Mouse (Mus musculus) ES-Bruce4 (cell line): ENCODE results near the gene Nfe2l3. TPM values are rescaled to one million over a fixed set of nuclear protein-coding genes. Genes with fewer than 3 reads are reported as not detected.
A peak's percentile ranks its signal among the peaks of the same experiment; 100 is the strongest.

Source experiments
- H3K27ac ChIP-seq: 2 replicates; pipeline ENCODE4 v1.5.1; 2012; ENCODE audit warnings: low read length, inconsistent platforms; ENCODE audit not compliant: insufficient read depth
- H3K27me3 ChIP-seq: 2 replicates; pipeline ENCODE4 v1.6.1; 2012; ENCODE audit warnings: mild to moderate bottlenecking, low read length, inconsistent platforms; ENCODE audit not compliant: control insufficient read depth, poor library complexity, insufficient read depth, severe bottlenecking
- H3K36me3 ChIP-seq: 2 replicates; pipeline ENCODE4 v1.6.1; 2012; ENCODE audit warnings: inconsistent platforms, mild to moderate bottlenecking, low read length, moderate library complexity; ENCODE audit not compliant: control insufficient read depth, poor library complexity, insufficient read depth, severe bottlenecking
- H3K4me1 ChIP-seq: one replicate; pipeline ENCODE4 v1.8.1; 2011; ENCODE audit warnings: low read length; ENCODE audit not compliant: control insufficient read depth, insufficient read depth
- H3K4me3 ChIP-seq: 2 replicates; pipeline ENCODE4 v1.5.1; 2011; ENCODE audit warnings: low read depth, mild to moderate bottlenecking, low read length
- H3K9ac ChIP-seq: 2 replicates; pipeline ENCODE4 v1.6.1; 2012; ENCODE audit warnings: low read depth, mild to moderate bottlenecking, inconsistent platforms; ENCODE audit not compliant: poor library complexity, severe bottlenecking
- H3K9me3 ChIP-seq: replicated peaks from 2 replicates; pipeline ENCODE4 v1.6.1; 2012; ENCODE audit warnings: mild to moderate bottlenecking, low read length, inconsistent platforms; ENCODE audit not compliant: control insufficient read depth, poor library complexity, insufficient read depth, severe bottlenecking
- CTCF ChIP-seq: IDR thresholded peaks from one replicate; pipeline ENCODE4 v1.8.1; 2011; ENCODE audit warnings: low read depth, low read length
- EP300 ChIP-seq: IDR thresholded peaks from 2 replicates; pipeline ENCODE4 v1.6.1; 2011; ENCODE audit warnings: low read depth, low read length; ENCODE audit not compliant: insufficient read depth
- POLR2A ChIP-seq: IDR thresholded peaks from one replicate; pipeline ENCODE4 v1.8.1; 2011; ENCODE audit warnings: low read length; ENCODE audit not compliant: insufficient read depth
- polyA plus RNA-seq: library from polyadenylated mRNA; stranded (reverse); fragments of >200 nt; gene quantifications from 2 replicates; pipeline ENCODE4 v1.2.4, GENCODE M21; 2011; ENCODE audit warnings: low read depth; ENCODE audit not compliant: missing spikeins, insufficient read depth, insufficient read length

Gene Nfe2l3
- polyA plus RNA-seq, 1 experiment = 5.4 TPM

DNA sequence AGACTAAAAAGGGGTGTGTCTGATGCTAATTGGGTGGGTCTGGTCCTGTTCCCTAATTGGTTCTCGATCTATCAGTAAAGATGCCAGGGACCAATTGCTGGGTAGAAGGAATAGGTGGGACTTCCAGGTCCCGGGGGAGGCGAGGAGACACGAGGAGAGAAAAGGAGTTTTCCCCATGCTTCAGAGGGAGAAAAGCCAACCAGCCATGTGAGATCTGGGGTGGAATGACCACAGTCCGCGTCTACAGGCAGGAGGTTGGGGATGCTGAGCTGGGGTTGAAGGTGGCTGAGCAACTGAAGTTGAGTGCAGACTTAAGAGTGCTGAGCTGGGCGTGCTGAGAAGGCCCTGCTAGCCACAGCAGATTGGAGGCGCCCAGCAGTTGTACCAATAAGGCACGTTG, 37.0 kb upstream of the Nfe2l3 start:
- Histone ChIP-seq H3K9ac (peak overlapping the region; percentile 30; the same call in 1 of the 2 replicates), H3K4me3 (peak overlapping the region; percentile 76), H3K4me1 (no peaks in the 10 kb centered on the region), H3K36me3 (no peaks in the 10 kb centered on the region), H3K9me3 (no peaks in the 10 kb centered on the region), H3K27ac (no peak overlapping the region), H3K27me3 (no peaks in the 10 kb centered on the region)
- TF ChIP-seq EP300 (no peak), CTCF (no peak), POLR2A (no peak)

GRCm38 (mm10) chr6:51399113-51399518, 33.4 kb upstream of the Nfe2l3 start:
- TF ChIP-seq POLR2A (no peak), EP300 (no peak), CTCF (no peak)
- Histone ChIP-seq H3K4me3 (0 out of 2 replicates have a peak overlapping the region, but pooled peaks have one; percentile 5), H3K36me3 (no peaks in the 10 kb centered on the region), H3K27ac (no peak overlapping the region), H3K4me1 (no peaks in the 10 kb centered on the region), H3K9ac (no peak overlapping the region), H3K27me3 (no peaks in the 10 kb centered on the region), H3K9me3 (no peaks in the 10 kb centered on the region)

DNA sequence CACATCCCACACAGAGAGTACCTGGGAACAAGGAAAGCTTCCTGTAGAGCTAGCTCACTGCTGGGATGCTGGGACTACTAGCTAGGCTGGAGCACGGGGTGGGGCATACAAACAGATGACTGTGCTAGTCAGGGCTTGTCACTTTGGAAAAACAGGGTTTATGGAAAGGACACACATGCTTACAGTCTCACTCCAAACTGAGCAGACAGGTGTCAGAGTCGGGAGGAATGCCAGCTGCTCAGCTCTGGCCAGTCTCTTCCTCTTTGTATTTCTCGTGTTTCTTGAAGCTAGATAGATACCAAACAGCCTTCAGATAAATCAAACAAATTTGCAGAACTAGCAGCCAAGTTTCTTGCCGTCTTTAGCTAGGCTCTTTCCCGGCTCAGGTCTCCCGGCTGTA, 31.2 kb upstream of the Nfe2l3 start:
- no peaks in the 10 kb centered on the region for H3K36me3 ChIP-seq
- peak; percentile 65; the same call in 1 of the 2 replicates for TF ChIP-seq EP300
- no peak for TF ChIP-seq CTCF
- TF ChIP-seq POLR2A = no peak
- H3K9me3 ChIP-seq = no peaks in the 10 kb centered on the region
- no peaks in the 10 kb centered on the region for H3K4me1 ChIP-seq
- H3K27me3 ChIP-seq = no peaks in the 10 kb centered on the region
- no peak overlapping the region for H3K9ac ChIP-seq
- H3K4me3 ChIP-seq = no peak overlapping the region
- no peak overlapping the region for H3K27ac ChIP-seq

DNA sequence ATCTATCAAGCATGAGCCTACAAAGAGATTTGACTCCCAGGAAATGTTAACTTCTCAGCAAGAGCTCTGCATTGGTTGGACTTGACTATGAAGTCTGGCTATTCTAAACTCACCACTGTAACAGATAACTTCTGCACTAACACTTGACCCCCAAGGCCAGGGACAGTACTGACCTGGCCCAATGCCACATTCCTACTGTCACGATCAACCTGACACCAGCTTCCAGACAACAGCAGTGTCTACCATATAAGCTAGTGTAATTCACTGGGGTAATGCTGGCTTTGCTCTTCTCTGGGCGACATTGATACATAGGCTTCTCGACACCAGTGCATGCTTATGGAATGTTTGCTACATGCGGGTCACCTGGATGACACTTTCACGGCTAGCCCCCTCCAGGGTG, 28.9 kb upstream of the Nfe2l3 start:
- no peaks in the 10 kb centered on the region for H3K27me3 ChIP-seq
- no peak overlapping the region for H3K4me3 ChIP-seq
- no peaks in the 10 kb centered on the region for H3K4me1 ChIP-seq
- no peaks in the 10 kb centered on the region for H3K9me3 ChIP-seq
- H3K27ac ChIP-seq = no peak overlapping the region
- no peak overlapping the region for H3K9ac ChIP-seq
- no peak for TF ChIP-seq CTCF
- no peak for TF ChIP-seq EP300
- TF ChIP-seq POLR2A = no peak
- no peaks in the 10 kb centered on the region for H3K36me3 ChIP-seq

GRCm38 (mm10) chr6:51404502-51404901, 28.0 kb upstream of the Nfe2l3 start:
- no peaks in the 10 kb centered on the region for H3K4me1 ChIP-seq
- H3K9ac ChIP-seq = no peak overlapping the region
- H3K9me3 ChIP-seq = no peaks in the 10 kb centered on the region
- H3K4me3 ChIP-seq = no peak overlapping the region
- TF ChIP-seq EP300 (no peak), POLR2A (no peak), CTCF (no peak)
- H3K27me3 ChIP-seq = no peaks in the 10 kb centered on the region
- no peaks in the 10 kb centered on the region for H3K36me3 ChIP-seq
- H3K27ac ChIP-seq = no peak overlapping the region

GRCm38 (mm10) chr6:51416433-51416832, 16.0 kb upstream of the Nfe2l3 start:
- Histone ChIP-seq H3K36me3 (no peaks in the 10 kb centered on the region), H3K4me3 (no peak overlapping the region), H3K9me3 (no peaks in the 10 kb centered on the region), H3K27ac (no peak overlapping the region), H3K27me3 (no peaks in the 10 kb centered on the region), H3K4me1 (no peaks in the 10 kb centered on the region), H3K9ac (no peak overlapping the region)
- TF ChIP-seq POLR2A (no peak), EP300 (no peak), CTCF (no peak)
